Mouse (Mus musculus) megakaryocyte, adult 5-6 weeks (primary cell): ENCODE results near the gene Unc5c. TPM values are rescaled to one million over a fixed set of nuclear protein-coding genes. Genes with fewer than 3 reads are reported as not detected.

Source experiments
- ATAC-seq: 2 replicates; pipeline ENCODE4 v1.8.0; 2016; ENCODE audit warnings: mild to moderate bottlenecking, inconsistent platforms; ENCODE audit not compliant: poor library complexity, severe bottlenecking
- total RNA-seq, 2 experiments: library from RNA; stranded (forward) in 1 of 2; stranded (reverse) in 1 of 2; fragments of 153-499, 151-499 nt in 1 of 2; fragments of 221-1000, 200-1000 nt in 1 of 2; gene quantifications; 2 replicates each; pipeline versions ENCODE4 v1.2.3 to v1.2.4; 2015 to 2017

Gene Unc5c
- total RNA-seq (2015), result 0.84 and 1.2 TPM in 2 replicates
- total RNA-seq (2017), result 1.1 and 2.3 TPM in 2 replicates

GRCm38 (mm10) chr3:141465104-141465705 lies at the start of gene Unc5c:
TSS of gene Unc5c (plus strand) at chr3:141465216.
- ATAC-seq, result peak; percentile 47

- peak; percentile 67 for ATAC-seq
Observed at GRCm38 (mm10) chr3:141457475-141457874, 7.5 kb upstream of the Unc5c start.

GRCm38 (mm10) chr3:141462482-141462881 lies 2.5 kb upstream of the Unc5c start:
- ATAC-seq, result no peak

- peak; percentile 28 for ATAC-seq
Observed at GRCm38 (mm10) chr3:141464691-141465103, 319 bp upstream of the Unc5c start.

- ATAC-seq, result peak; percentile 27; the same call in 1 of the 2 replicates
Observed at GRCm38 (mm10) chr3:141466061-141466460, 1.0 kb downstream of the Unc5c start.

- ATAC-seq, result no peak
Observed at GRCm38 (mm10) chr3:141466727-141467335, 1.8 kb downstream of the Unc5c start.

GRCm38 (mm10) chr3:141469338-141469737 lies 4.3 kb downstream of the Unc5c start:
- ATAC-seq, result no peak

GRCm38 (mm10) chr3:141473205-141473604 lies 8.2 kb downstream of the Unc5c start:
- no peak for ATAC-seq

GRCm38 (mm10) chr3:141475389-141475788 lies 10.4 kb downstream of the Unc5c start:
- ATAC-seq, result no peak

GRCm38 (mm10) chr3:141475919-141476318 lies 10.9 kb downstream of the Unc5c start:
- no peak for ATAC-seq

GRCm38 (mm10) chr3:141476670-141477069 lies 11.7 kb downstream of the Unc5c start:
- no peak for ATAC-seq

- ATAC-seq, result no peak
Observed at GRCm38 (mm10) chr3:141482465-141482864, 17.4 kb downstream of the Unc5c start.

- ATAC-seq, result no peak
Observed at GRCm38 (mm10) chr3:141483665-141484431, 18.8 kb downstream of the Unc5c start.

GRCm38 (mm10) chr3:141485218-141485617 lies 20.2 kb downstream of the Unc5c start:
- no peak for ATAC-seq

- ATAC-seq, result no peak
Observed at GRCm38 (mm10) chr3:141490647-141491046, 25.6 kb downstream of the Unc5c start.

GRCm38 (mm10) chr3:141491272-141491950 lies 26.4 kb downstream of the Unc5c start:
- peak; percentile 41 for ATAC-seq

- peak; percentile 82 for ATAC-seq
Observed at GRCm38 (mm10) chr3:141491951-141492310, 26.9 kb downstream of the Unc5c start.

- no peak for ATAC-seq
Observed at GRCm38 (mm10) chr3:141493000-141493399, 28.0 kb downstream of the Unc5c start.

GRCm38 (mm10) chr3:141498348-141499056 lies 33.5 kb downstream of the Unc5c start:
- no peak for ATAC-seq

GRCm38 (mm10) chr3:141501845-141502505 lies 37.0 kb downstream of the Unc5c start:
- ATAC-seq, result peak; percentile 13; the same call in 1 of the 2 replicates
